Mouse (Mus musculus) embryonic fibroblast, embryonic 13.5 days (primary cell): ENCODE results near the gene Zfp740.

Experiments
- CTCF ChIP-seq: IDR thresholded peaks from 2 replicates; pipeline ENCODE4 v1.5.1; 2011; ENCODE audit warnings: mild to moderate bottlenecking, control low read depth, low read length, moderate library complexity, borderline replicate concordance; ENCODE audit not compliant: insufficient read depth
- POLR2A ChIP-seq: IDR thresholded peaks from 2 replicates; pipeline ENCODE4 v1.6.1; 2011; ENCODE audit warnings: low read depth, mild to moderate bottlenecking, control low read depth, low read length, moderate library complexity

GRCm38 (mm10) chr15:102176571-102177316 is 26.3 kb upstream of the Zfp740 start:
- no peak for TF ChIP-seq CTCF
- no peak for TF ChIP-seq POLR2A
